Mouse (Mus musculus): ENCODE measurements at regions not wholly inside any gene's neighbourhood (a gene's known extent, or its start where the extent isn't known, plus 50 kb on each side); places are given as distances from the start of the nearest gene placed in this dataset.

DNA sequence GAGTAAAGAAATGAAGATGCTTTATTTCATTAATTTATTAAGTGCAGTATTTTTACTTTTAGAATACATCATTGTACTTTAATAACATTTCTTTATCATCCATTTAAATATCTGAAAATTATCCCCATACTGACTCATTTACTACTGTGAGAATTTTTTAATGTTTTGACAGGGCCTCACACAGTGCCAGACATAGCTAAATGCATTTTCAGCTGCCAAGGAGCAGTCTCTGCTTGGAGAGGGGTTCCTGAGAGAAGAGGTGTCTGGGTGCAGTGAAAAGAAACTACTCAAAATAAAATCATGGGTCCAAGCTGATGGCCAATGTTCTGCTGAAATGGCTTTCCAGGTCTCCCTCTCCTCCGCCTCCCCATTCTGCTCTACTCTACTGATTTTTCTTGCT is 1116.3 kb upstream of the Ppp6c start:
- Histone ChIP-seq H3K9ac (replicated peaks) (no peak overlapping the region), H3K4me3 (replicated peaks) (no peak overlapping the region), H3K36me3 (no peaks in the 10 kb centered on the region), H3K9me3 (replicated peaks) (no peaks in the 10 kb centered on the region), H3K27me3 (replicated peaks) (no peaks in the 10 kb centered on the region), H3K4me2 (no peak overlapping the region), H3K27ac (replicated peaks) (no peak overlapping the region), H3K4me1 (no peaks in the 10 kb centered on the region)
- whole genome bisulfite sequencing: 97% methylated on average over 1 of the region's 1 CpGs
- no peak for ATAC-seq (ENCODE audit: low FRiP score)

- ATAC-seq (ENCODE audit: low FRiP score): peak; percentile 88
- H3K36me3 ChIP-seq: no peaks in the 10 kb centered on the region
- no peak overlapping the region for H3K27ac ChIP-seq (replicated peaks)
- no peaks in the 10 kb centered on the region for H3K9me3 ChIP-seq (replicated peaks)
- H3K27me3 ChIP-seq (replicated peaks): no peaks in the 10 kb centered on the region
- H3K9ac ChIP-seq (replicated peaks): no peak overlapping the region
- H3K4me2 ChIP-seq: no peak overlapping the region
- H3K4me3 ChIP-seq (replicated peaks): no peak overlapping the region
- H3K4me1 ChIP-seq: 0 out of 2 replicates have a peak, but pooled peaks cover 2% of the 10 kb centered on the region
Observed at GRCm38 (mm10) chr2:40332294-40332874, 1106.1 kb upstream of the Ppp6c start.

GRCm38 (mm10) chr2:40321506-40321905 is 1095.3 kb upstream of the Ppp6c start:
- WGBS: 36% methylated on average over 2 of the region's 2 CpGs
- H3K4me1 ChIP-seq: no peaks in the 10 kb centered on the region
- no peak overlapping the region for H3K4me3 ChIP-seq (replicated peaks)
- no peaks in the 10 kb centered on the region for H3K9me3 ChIP-seq (replicated peaks)
- H3K27ac ChIP-seq (replicated peaks): no peak overlapping the region
- no peaks in the 10 kb centered on the region for H3K36me3 ChIP-seq
- no peak for ATAC-seq (ENCODE audit: low FRiP score)
- H3K9ac ChIP-seq (replicated peaks): no peak overlapping the region
- H3K4me2 ChIP-seq: no peak overlapping the region
- no peaks in the 10 kb centered on the region for H3K27me3 ChIP-seq (replicated peaks)

GRCm38 (mm10) chr2:40320710-40321441 is 1094.6 kb upstream of the Ppp6c start:
- ATAC-seq (ENCODE audit: low FRiP score): no peak
- Histone ChIP-seq H3K4me3 (replicated peaks) (no peak overlapping the region), H3K4me2 (no peak overlapping the region), H3K9ac (replicated peaks) (no peak overlapping the region), H3K36me3 (no peaks in the 10 kb centered on the region), H3K27me3 (replicated peaks) (no peaks in the 10 kb centered on the region), H3K27ac (replicated peaks) (no peak overlapping the region), H3K9me3 (replicated peaks) (no peaks in the 10 kb centered on the region), H3K4me1 (no peaks in the 10 kb centered on the region)
- WGBS: 86% methylated on average over 3 of the region's 3 CpGs

Data from neural tube, embryonic 15.5 days (tissue).